ENCODE assay signal across 22 mouse cellular contexts in the genomic region with DNA sequence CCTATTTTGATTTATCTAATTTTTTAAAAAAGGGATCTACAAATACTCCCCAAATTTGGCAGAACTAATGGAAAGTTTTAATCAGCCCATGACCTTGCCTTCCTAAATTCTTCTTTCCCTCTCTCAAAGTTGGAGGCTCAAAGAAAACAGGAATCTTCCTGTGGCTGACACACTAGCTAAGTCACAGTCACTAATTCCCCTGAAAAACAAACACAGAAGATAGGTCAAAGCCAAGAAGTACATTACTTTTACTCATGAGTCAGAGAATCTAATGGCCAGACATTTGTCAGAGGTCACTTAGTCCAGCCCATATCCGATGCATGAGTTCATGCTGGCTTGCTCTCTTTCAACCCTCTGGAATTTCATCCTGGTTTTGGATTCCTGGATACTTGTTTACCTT. TPM values are rescaled to one million over a fixed set of nuclear protein-coding genes. Genes with fewer than 3 reads are reported as not detected.
DNase-seq lines count a peak whose midpoint lies in the region; TF ChIP-seq lines count a peak whose summit lies in the region.
"Had no signal": no experiment of that assay in that cellular context is flagged by ENCODE, and none has a peak within 500 bp of the region (broad histone marks: within the 10 kb centered on the region; RNA-seq: fewer than 3 reads in every experiment).

No protein-coding gene starts in this region.

- DNase-seq in 3T3-L1 (ENCODE audit: low read depth, low spot score), result peak; percentile 90
- DNase-seq in Muller cell, postnatal 12 days (ENCODE audit: inconsistent ontology term), result peak; percentile 49
- no peak for DNase-seq in layer of hippocampus, adult 18-20 months (ENCODE audit: low spot score in 2 of 2)
- DNase-seq in yolk sac, embryonic 10.5 days (ENCODE audit: low spot score), result no peak
- DNase-seq in spleen, postnatal 14 days (ENCODE audit: low spot score in 2 of 2), result no peak
- no peak for DNase-seq in gastrocnemius, adult 18-20 months (ENCODE audit: low spot score)
- DNase-seq: adrenal gland, adult 8-10 months; adrenal gland, postnatal 14 days; adrenal gland, postnatal 36 days; cerebellum, adult 11-12 months; cerebellum, adult 2 months; cerebellum, adult 9-10 months; cerebellum, postnatal 10 days; cerebellum, postnatal 25 days had no signal

- no peak for TF ChIP-seq POLR2A in embryonic fibroblast, embryonic 13.5 days (IDR thresholded peaks at IDR 0.05; ENCODE audit: low read depth, low read length)

- H3K4me3 ChIP-seq in embryonic fibroblast, embryonic 13.5 days (ENCODE audit: insufficient read depth, low read length), result no peak overlapping the region
- H3K4me3 ChIP-seq: embryonic facial prominence, embryonic 10.5 days; embryonic facial prominence, embryonic 12.5 days; erythroblast, embryonic 14.5 days; forebrain, embryonic 10.5 days; forebrain, embryonic 12.5 days had no signal

- H3K4me1 ChIP-seq in embryonic fibroblast, embryonic 13.5 days (ENCODE audit: control insufficient read depth, insufficient read depth, low read length), result peaks cover 2% of the 10 kb centered on the region

- TF ChIP-seq CTCF in embryonic fibroblast, embryonic 13.5 days (IDR thresholded peaks at IDR 0.05; ENCODE audit: borderline replicate concordance, insufficient read depth, low read length), result no peak

- H3K27ac ChIP-seq in embryonic fibroblast, embryonic 13.5 days (ENCODE audit: insufficient read depth, low read length), result peak overlapping the region; percentile 59; the same call in 1 of the 2 replicates
- H3K27ac ChIP-seq: embryonic facial prominence, embryonic 10.5 days; embryonic facial prominence, embryonic 12.5 days; forebrain, embryonic 10.5 days; forebrain, embryonic 12.5 days had no signal

RNA-seq across cellular contexts. Expression of a gene that starts 6.6 kb away (rescaled TPM):
- 9.2 and 17.7 TPM in 2 replicates for polyA plus RNA-seq in embryonic fibroblast, embryonic 13.5 days (2011; ENCODE audit: insufficient read length, low read depth, missing spikeins)
- 10 to 100 TPM; 29.4 to 33.1 TPM for total RNA-seq in layer of hippocampus, adult 18-20 months (2021)
- total RNA-seq in gastrocnemius, adult 18-20 months (2021), result under 1 TPM; 0.25 to 0.33 TPM
- polyA plus RNA-seq: CD4-positive, CD25-positive, alpha-beta regulatory T cell, adult 4 months; erythroblast, embryonic 14.5 days; G1E had no signal

Comparison
In these comparisons a context has a peak if more than half of its experiments do, and no peak if none do; other contexts are left out.
1. DNase-seq: peak in 3T3-L1 (single experiment) and Muller cell, postnatal 12 days (single experiment); none in layer of hippocampus, adult 18-20 months (0 of 2), yolk sac, embryonic 10.5 days (single experiment), spleen, postnatal 14 days (0 of 2) and gastrocnemius, adult 18-20 months (single experiment).
2. RNA of a gene that starts 6.6 kb away (total RNA-seq): 29.4 to 33.1 TPM in layer of hippocampus, adult 18-20 months; 0.25 to 0.33 TPM in gastrocnemius, adult 18-20 months; every median in the first group is over 10 times any median in the second.